Mouse (Mus musculus) kidney, embryonic 16.5 days (tissue): ENCODE measurements around the gene Ap5s1. TPM values are rescaled to one million over a fixed set of nuclear protein-coding genes. Genes with fewer than 3 reads are reported as not detected.

Experiments
- ATAC-seq: fragments of 200-750 bp; cut with Nextera tagmentation; 2 replicates; pipeline ENCODE4 v1.8.0; 2017; ENCODE audit warnings: moderate TSS enrichment; ENCODE audit not compliant: low FRiP score, low TSS enrichment
- H3K27ac ChIP-seq: fragments of 300-500 bp; sonication (generic); 2 replicates; pipeline ENCODE4 v1.5.1; 2014; ENCODE audit warnings: low read length
- H3K27me3 ChIP-seq: fragments of 300-500 bp; sonication (generic); 2 replicates; pipeline ENCODE4 v1.6.1; 2014; ENCODE audit warnings: low read length, control low read depth, mixed read lengths; ENCODE audit not compliant: insufficient read depth
- H3K36me3 ChIP-seq: fragments of 300-500 bp; sonication (generic); 2 replicates; pipeline ENCODE4 v1.6.1; 2014; ENCODE audit warnings: low read length, control low read depth, mixed read lengths; ENCODE audit not compliant: insufficient read depth
- H3K4me1 ChIP-seq: fragments of 300-500 bp; sonication (generic); 2 replicates; pipeline ENCODE4 v1.6.1; 2014; ENCODE audit warnings: low read length, control low read depth, mixed read lengths; ENCODE audit not compliant: insufficient read depth
- H3K4me2 ChIP-seq: fragments of 300-500 bp; sonication (generic); replicated peaks from 2 replicates; pipeline ENCODE4 v1.6.1; 2014; ENCODE audit warnings: low read depth, low read length
- H3K4me3 ChIP-seq: fragments of 300-500 bp; sonication (generic); 2 replicates; pipeline ENCODE4 v1.5.1; 2014; ENCODE audit warnings: mild to moderate bottlenecking, low read length
- H3K9ac ChIP-seq: fragments of 300-500 bp; sonication (generic); replicated peaks from 2 replicates; pipeline ENCODE4 v1.6.1; 2014; ENCODE audit warnings: low read length
- H3K9me3 ChIP-seq: fragments of 300-500 bp; sonication (generic); 2 replicates; pipeline ENCODE4 v1.6.1; 2016; ENCODE audit warnings: low read length, control low read depth
- WGBS: fragments of 180-500 bp; shearing (Covaris S2); extraction: QIAGEN DNeasy Blood & Tissue Kit; methylation state at CpG from one replicate; pipeline ENCODE4 v1.1.7; 2014; 5-methylcytosine and 5-hydroxymethylcytosine counted together
- polyA plus RNA-seq: library from polyadenylated mRNA; unstranded; fragments of >200 nt; fragmentation: Nextera tagmentation; extraction: Ambion mirVana; gene quantifications from 2 replicates; pipeline ENCODE4 v1.2.1, GENCODE M21; 2015

Ap5s1 gene
- polyA plus RNA-seq, 1 experiment from 2014 or later: 30.2 TPM

DNA sequence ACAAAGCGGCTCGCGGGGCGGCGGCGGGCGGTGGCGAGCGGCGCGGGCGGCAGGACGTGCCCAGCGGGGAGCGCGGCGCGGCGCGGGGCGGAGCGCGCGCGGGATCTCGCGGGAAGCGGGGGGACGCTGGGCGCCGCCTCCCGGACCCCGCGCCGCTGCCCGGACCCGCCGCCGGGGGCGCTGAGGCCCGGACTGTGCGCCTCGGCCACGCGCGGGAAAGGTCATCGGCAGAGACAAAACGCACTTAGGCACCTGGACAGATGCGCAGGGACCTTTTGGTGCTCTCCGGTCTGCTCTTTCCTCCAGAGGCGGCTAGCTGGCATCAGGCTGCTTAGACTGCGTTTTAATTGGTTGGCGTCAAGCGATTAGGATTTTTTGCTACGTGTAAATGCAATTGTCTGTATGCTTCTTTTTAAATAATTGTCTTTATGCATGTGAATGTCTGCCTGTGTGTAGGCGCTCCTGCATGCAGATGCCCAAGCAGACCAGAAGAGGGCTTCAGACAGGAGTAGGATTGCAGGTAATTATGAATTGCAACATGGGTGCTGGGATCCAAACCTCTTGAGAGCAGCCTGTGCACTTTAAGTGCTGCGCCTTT, 26.8 kb upstream of the Ap5s1 start, which contains the start of gene Cenpb:
Gene Cenpb (minus strand): TSS at position 78 of the 598 bp plus-strand sequence.
- Histone ChIP-seq H3K36me3 (0 out of 2 replicates have a peak, but pooled peaks cover 14% of the 10 kb centered on the region), H3K4me2 (peak within 1 kb of the TSS; percentile 95)

DNA sequence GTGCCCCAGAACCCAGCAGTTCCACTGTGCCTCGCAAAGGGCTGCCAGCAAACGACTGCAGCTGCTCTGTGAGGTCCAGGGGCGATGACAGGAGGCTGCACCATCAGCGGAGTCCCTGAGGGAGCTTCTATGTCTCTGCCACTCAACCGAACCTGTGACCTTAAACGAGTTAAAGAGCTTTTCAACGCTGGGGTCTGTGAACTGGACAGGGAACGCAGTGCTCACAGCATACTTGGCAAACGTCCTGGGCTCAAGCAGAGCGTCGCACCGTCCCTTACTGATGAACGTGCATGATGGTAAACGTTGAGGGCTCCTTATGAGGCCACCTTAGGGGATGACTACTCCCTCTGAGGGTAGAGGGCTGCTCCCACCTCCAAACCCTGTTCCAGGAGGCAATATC, 20.5 kb upstream of the Ap5s1 start:
- H3K36me3 ChIP-seq: peaks cover 2% of the 10 kb centered on the region; the same call in 1 of the 2 replicates
- no peaks in the 10 kb centered on the region for H3K9me3 ChIP-seq
- H3K4me2 ChIP-seq: peak overlapping the region; percentile 89
- no peak for ATAC-seq
- peak overlapping the region; percentile 70 for H3K27ac ChIP-seq
- peak overlapping the region; percentile 85 for H3K9ac ChIP-seq
- H3K4me3 ChIP-seq: peak overlapping the region; percentile 75
- no peaks in the 10 kb centered on the region for H3K27me3 ChIP-seq
- WGBS: 2% methylated on average over 14 of the region's 14 CpGs
- peaks cover 30% of the 10 kb centered on the region for H3K4me1 ChIP-seq

More for the DNA sequence above, 26.8 kb upstream of the Ap5s1 start, which contains the start of gene Cenpb:
- H3K27ac ChIP-seq: peak within 1 kb of the TSS; percentile 96
- H3K4me3 ChIP-seq: peak within 1 kb of the TSS; percentile 85
- no peaks in the 10 kb centered on the region for H3K9me3 ChIP-seq
- peaks cover 37% of the 10 kb centered on the region for H3K4me1 ChIP-seq
- 3% methylated on average over 46 of the region's 57 CpGs for WGBS
- ATAC-seq: peak; percentile 76
- peak within 1 kb of the TSS; percentile 98 for H3K9ac ChIP-seq
- no peaks in the 10 kb centered on the region for H3K27me3 ChIP-seq

DNA sequence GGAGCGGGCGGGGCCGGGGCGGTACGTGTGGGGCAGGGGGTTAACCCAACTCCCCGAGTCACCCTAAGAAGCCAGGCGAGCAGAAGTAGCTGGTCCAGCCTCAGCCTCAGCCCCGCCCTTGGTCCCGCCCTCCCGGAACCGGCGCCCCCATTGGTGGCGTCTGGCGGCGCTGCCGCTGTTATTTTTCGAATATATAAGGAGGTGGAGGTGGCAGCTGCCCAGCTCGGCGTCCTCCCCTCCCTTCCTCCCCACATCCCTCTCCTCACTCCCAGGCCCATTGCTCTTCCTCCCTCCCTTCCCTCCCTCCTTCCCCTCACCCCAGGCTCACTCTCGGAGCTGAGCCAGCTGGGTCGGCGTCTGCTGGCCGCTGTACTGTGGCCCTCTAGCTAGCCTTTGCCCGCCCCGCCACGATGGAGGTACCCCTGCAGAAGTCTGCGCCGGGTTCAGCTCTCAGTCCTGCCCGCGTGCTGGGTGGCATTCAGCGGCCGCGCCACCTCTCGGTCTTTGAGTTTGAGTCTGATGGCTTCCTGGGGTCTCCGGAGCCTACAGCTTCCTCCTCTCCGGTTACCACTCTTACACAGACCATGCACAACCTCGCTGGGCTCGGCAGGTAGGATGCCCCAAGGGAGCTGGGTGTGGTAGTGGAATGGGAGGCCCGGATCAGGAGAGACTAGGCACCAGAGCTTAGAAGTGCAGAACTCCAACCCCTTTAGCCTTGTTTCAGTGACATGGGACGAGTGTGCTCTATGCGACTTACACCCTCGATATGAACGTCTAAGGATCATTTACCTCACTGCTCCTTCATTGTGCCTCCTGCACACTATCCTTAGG, 19.9 kb upstream of the Ap5s1 start, which contains the start of the genes Cdc25b and Spef1:
Gene Cdc25b (plus strand): TSS at position 179 of the 831 bp plus-strand sequence.
Gene Spef1 (minus strand): TSS at position 512 of the 831 bp plus-strand sequence.
- H3K4me1 ChIP-seq: peaks cover 30% of the 10 kb centered on the region
- peak within 1 kb of the TSS; percentile 85 for H3K9ac ChIP-seq
- ATAC-seq: peak; percentile 88
- H3K27ac ChIP-seq: peak within 1 kb of the TSS; percentile 85
- WGBS: 1% methylated on average over 42 of the region's 43 CpGs
- peak within 1 kb of the TSS; percentile 89 for H3K4me2 ChIP-seq
- H3K27me3 ChIP-seq: no peaks in the 10 kb centered on the region
- peak within 1 kb of the TSS; percentile 75 for H3K4me3 ChIP-seq
- H3K36me3 ChIP-seq: peaks cover 8% of the 10 kb centered on the region
- H3K9me3 ChIP-seq: no peaks in the 10 kb centered on the region

DNA sequence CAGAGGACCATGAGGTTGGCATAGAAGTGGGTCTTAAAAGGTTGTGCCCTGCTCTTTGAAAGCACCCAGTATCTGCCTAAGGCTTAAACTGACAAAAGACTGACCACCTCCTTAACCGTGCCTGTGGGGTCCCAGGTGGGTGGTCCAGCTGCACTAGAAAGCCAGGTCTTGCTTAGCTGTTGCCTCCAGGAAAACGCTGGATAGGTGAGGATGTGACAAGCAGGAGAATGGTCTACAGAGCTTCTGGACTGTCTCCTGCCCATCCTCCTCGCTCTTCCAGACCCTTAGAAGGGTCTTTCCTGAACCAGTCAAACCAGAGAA, 19.3 kb upstream of the Ap5s1 start:
- ATAC-seq: 0 out of 2 replicates have a peak, but pooled peaks have one; percentile 0
- Histone ChIP-seq H3K27ac (peak overlapping the region; percentile 85), H3K9ac (peak overlapping the region; percentile 85), H3K4me1 (peaks cover 30% of the 10 kb centered on the region), H3K4me3 (peak overlapping the region; percentile 75), H3K27me3 (no peaks in the 10 kb centered on the region), H3K4me2 (peak overlapping the region; percentile 89), H3K36me3 (peaks cover 12% of the 10 kb centered on the region), H3K9me3 (no peaks in the 10 kb centered on the region)
- 27% methylated on average over 3 of the region's 3 CpGs for WGBS

DNA sequence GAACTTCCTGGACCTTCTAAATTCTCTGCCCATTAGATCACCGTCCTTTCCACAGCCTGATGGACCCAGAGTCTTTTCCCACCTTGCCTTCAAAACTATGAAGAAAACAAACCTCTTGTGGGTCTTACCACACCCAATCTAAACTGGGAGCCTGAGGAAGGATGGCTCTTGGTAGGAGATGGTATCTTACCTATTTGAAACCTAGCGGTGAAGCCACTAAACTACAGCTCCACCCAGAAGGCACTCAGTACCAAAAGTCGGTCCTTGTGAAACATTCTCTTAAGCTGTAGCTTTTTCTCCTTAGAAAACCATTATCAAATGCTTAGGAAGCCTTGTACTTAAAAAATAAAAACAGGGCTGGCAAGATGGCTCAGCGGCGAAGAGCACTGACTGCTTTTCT, 18.6 kb upstream of the Ap5s1 start:
- H3K4me2 ChIP-seq: peak overlapping the region; percentile 89; the same call in 1 of the 2 replicates

DNA sequence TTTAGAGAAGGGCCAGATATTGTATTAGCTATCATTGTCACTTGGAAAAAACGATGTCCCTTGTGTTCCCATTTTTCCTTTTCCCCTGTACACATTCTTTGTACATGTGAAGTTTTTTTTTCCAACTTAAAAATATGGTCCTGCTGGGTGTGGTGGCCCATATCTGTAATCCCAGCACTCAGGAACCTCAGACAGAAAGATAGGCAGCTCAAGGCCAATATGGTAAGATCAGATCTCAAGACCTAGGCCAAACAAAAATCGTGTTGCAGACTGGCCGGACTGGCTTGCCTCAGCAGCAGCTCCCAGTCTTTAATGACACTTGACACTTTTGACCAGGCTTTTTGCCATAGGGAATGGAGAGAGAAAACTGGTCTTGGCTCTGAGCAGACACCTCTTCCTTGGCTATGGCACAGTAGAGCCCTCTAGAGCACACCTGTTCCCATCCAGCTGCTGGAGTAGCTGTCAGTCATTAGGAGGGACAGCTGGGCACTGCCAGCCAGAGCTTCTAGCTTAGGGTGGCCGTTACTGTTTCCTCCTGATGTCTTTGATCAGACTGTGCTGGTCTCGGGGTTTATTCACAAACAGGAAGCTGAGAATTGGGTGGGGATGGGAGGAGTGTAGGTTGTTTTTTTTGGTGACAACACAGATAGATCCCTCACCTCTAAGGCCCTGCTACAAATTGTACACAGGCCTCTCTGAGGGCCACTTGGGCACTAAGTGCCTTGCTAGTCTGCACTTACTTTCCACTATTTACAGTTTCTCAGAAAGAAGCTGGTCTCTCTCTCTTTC, 17.2 kb upstream of the Ap5s1 start:
- Histone ChIP-seq H3K4me1 (peaks cover 30% of the 10 kb centered on the region), H3K36me3 (peaks cover 29% of the 10 kb centered on the region), H3K4me3 (no peak overlapping the region), H3K9me3 (no peaks in the 10 kb centered on the region), H3K9ac (no peak overlapping the region), H3K4me2 (no peak overlapping the region), H3K27me3 (no peaks in the 10 kb centered on the region), H3K27ac (peak overlapping the region; percentile 82)
- 36% methylated on average over 5 of the region's 5 CpGs for WGBS
- no peak for ATAC-seq

More for the DNA sequence above, 18.6 kb upstream of the Ap5s1 start:
- H3K4me1 ChIP-seq: peaks cover 30% of the 10 kb centered on the region
- no peak overlapping the region for H3K4me3 ChIP-seq
- H3K36me3 ChIP-seq: peaks cover 20% of the 10 kb centered on the region
- no peaks in the 10 kb centered on the region for H3K27me3 ChIP-seq
- no peak for ATAC-seq
- no peak overlapping the region for H3K9ac ChIP-seq
- no peak overlapping the region for H3K27ac ChIP-seq
- WGBS: 93% methylated on average over 5 of the region's 5 CpGs
- H3K9me3 ChIP-seq: no peaks in the 10 kb centered on the region

DNA sequence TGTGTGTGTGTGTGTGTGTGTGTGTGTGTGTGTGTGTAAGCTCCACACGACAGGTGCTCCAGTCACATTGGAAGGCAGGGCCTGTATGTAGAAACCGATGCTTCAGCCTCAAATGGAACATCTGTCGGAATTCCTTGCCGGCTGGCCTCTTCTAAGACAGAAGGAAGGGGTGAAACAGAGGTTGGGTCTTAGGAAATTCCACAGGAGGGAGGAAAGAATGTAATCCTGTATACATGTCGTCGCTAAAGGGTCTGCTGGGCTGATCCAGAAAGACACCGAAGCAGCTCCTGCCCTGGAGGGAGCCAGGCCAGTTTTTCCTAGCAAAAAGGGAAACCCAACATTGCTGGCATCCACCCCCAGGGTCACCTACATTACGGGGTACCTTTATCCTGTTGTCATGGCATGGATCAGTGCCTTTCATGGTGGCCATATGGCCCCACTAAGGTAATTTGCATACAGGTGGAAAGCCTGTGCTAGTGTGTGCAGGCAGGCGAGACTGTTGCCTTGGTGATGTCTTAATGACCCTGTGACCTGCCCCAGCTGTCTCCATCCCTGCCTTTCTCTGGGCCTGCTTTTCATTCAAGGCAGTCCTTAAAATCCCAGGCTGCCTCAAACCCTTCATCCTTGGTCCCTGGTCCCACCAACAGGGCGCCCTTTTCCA, 16.4 kb upstream of the Ap5s1 start:
- peaks cover 34% of the 10 kb centered on the region for H3K36me3 ChIP-seq
- no peak overlapping the region for H3K4me3 ChIP-seq
- H3K4me2 ChIP-seq: peak overlapping the region; percentile 15; the same call in 1 of the 2 replicates
- H3K9ac ChIP-seq: no peak overlapping the region
- H3K9me3 ChIP-seq: no peaks in the 10 kb centered on the region
- H3K27me3 ChIP-seq: no peaks in the 10 kb centered on the region
- H3K4me1 ChIP-seq: peaks cover 30% of the 10 kb centered on the region
- peak overlapping the region; percentile 82 for H3K27ac ChIP-seq
- WGBS: 20% methylated on average over 10 of the region's 10 CpGs
- ATAC-seq: peak; percentile 76

DNA sequence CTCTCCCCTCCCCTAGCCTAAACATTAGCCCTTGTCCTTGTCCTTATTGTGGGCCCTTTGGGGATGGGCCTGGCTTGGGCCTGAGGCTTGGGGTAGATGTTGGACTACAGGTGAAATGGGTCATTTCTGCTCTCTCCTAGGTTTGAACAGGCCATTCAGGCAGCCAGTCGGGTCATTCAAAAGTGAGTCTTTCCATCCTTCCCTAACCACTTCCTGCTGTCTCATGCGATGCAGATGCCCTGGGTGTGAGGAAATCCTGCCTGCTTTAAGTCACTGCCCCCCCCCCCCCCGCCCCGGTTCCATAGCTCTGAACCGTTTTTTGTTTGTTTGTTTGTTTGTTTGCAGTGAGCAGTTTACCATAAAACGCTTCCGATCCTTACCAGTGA, 15.9 kb upstream of the Ap5s1 start:
- Histone ChIP-seq H3K4me2 (0 out of 2 replicates have a peak overlapping the region, but pooled peaks have one; percentile 15), H3K4me3 (no peak overlapping the region), H3K27me3 (no peaks in the 10 kb centered on the region), H3K9me3 (no peaks in the 10 kb centered on the region), H3K27ac (peak overlapping the region; percentile 82), H3K36me3 (peaks cover 34% of the 10 kb centered on the region), H3K9ac (no peak overlapping the region), H3K4me1 (peaks cover 27% of the 10 kb centered on the region)
- 70% methylated on average over 6 of the region's 7 CpGs for WGBS
- ATAC-seq: no peak
